Mouse (Mus musculus) embryonic facial prominence, embryonic 13.5 days (tissue): ENCODE data around the gene Olfr437. TPM values are rescaled to one million over a fixed set of nuclear protein-coding genes. Genes with fewer than 3 reads are reported as not detected.
"Not testable (repeated sequence)": the region's sequence is repeated elsewhere in the genome, so short reads cannot be mapped to it uniquely, and the experiment has no call there.

ENCODE experiments used
- ATAC-seq: fragments of 200-750 bp; cut with Nextera tagmentation; 2 replicates; pipeline ENCODE4 v1.8.0; 2017; ENCODE audit warnings: low read depth; ENCODE audit not compliant: insufficient number of reproducible peaks, insufficient read depth, low FRiP score, low TSS enrichment
- H3K27ac ChIP-seq: fragments of 300-500 bp; sonication (generic); 2 replicates; pipeline ENCODE4 v1.5.1; 2015; ENCODE audit warnings: moderate library complexity, mild to moderate bottlenecking, inconsistent platforms
- H3K27me3 ChIP-seq: fragments of 300-500 bp; sonication (generic); 2 replicates; pipeline ENCODE4 v1.6.1; 2015; ENCODE audit warnings: mild to moderate bottlenecking, inconsistent platforms
- H3K36me3 ChIP-seq: fragments of 300-500 bp; sonication (generic); 2 replicates; pipeline ENCODE4 v1.6.1; 2015; ENCODE audit warnings: mild to moderate bottlenecking, inconsistent platforms
- H3K4me1 ChIP-seq: fragments of 300-500 bp; sonication (generic); 2 replicates; pipeline ENCODE4 v1.6.1; 2015; ENCODE audit warnings: inconsistent platforms
- H3K4me2 ChIP-seq: fragments of 300-500 bp; sonication (generic); 2 replicates; pipeline ENCODE4 v1.6.1; 2015; ENCODE audit warnings: moderate library complexity, mild to moderate bottlenecking, inconsistent platforms
- H3K4me3 ChIP-seq: fragments of 300-500 bp; sonication (generic); 2 replicates; pipeline ENCODE4 v1.5.1; 2015; ENCODE audit warnings: mild to moderate bottlenecking, inconsistent platforms
- H3K9ac ChIP-seq: fragments of 300-500 bp; sonication (generic); 2 replicates; pipeline ENCODE4 v1.6.1; 2015; ENCODE audit warnings: mild to moderate bottlenecking, inconsistent platforms
- H3K9me3 ChIP-seq: fragments of 300-500 bp; sonication (generic); 2 replicates; pipeline ENCODE4 v1.6.1; 2016; ENCODE audit warnings: inconsistent platforms
- polyA plus RNA-seq: library from polyadenylated mRNA; unstranded; fragments of >200 nt; fragmentation: Nextera tagmentation; extraction: Ambion mirVana; gene quantifications from 2 replicates; pipeline ENCODE4 v1.2.1, GENCODE M21; 2015

Olfr437 gene
- polyA plus RNA-seq, 1 experiment from 2014 or later: not detected

GRCm38 (mm10) chr6:43212873-43213272 is 49.8 kb downstream of the Olfr437 start, which contains the start of gene Olfr434:
Olfr434 (plus strand) TSS chr6:43213021.
- not testable (repeated sequence) for H3K4me3 ChIP-seq, H3K4me1 ChIP-seq, H3K9ac ChIP-seq, H3K4me2 ChIP-seq, H3K27ac ChIP-seq, H3K27me3 ChIP-seq, H3K9me3 ChIP-seq, ATAC-seq, H3K36me3 ChIP-seq

Other genes starting within 250 kb of the Olfr437 start
- gene Olfr446, start 241.9 kb upstream of the Olfr437 start, polyA plus RNA-seq: not detected in 2 replicates
- gene Olfr444, start 214.2 kb upstream of the Olfr437 start, polyA plus RNA-seq: not detected in 2 replicates
- gene Olfr441, start 56.9 kb upstream of the Olfr437 start, polyA plus RNA-seq: not detected in 2 replicates
- not detected in 2 replicates for gene Olfr237-ps1, start 16.7 kb upstream of the Olfr437 start, polyA plus RNA-seq
- not detected in 2 replicates for gene Olfr13, start 8.9 kb downstream of the Olfr437 start, polyA plus RNA-seq
- 0.19 TPM in 1 of 2 replicates, not detected in the other for gene Olfr435, start 33.9 kb downstream of the Olfr437 start, polyA plus RNA-seq
- gene Olfr434, start 49.7 kb downstream of the Olfr437 start, polyA plus RNA-seq: 0.25 TPM in 1 of 2 replicates, not detected in the other
- gene Olfr47, start 68.2 kb downstream of the Olfr437 start, polyA plus RNA-seq: not detected in 2 replicates
- gene Arhgef5, start 102.3 kb downstream of the Olfr437 start, polyA plus RNA-seq: 10.2 and 12.2 TPM in 2 replicates
- 0.26 TPM in 1 of 2 replicates, not detected in the other for gene Nobox, start 146.3 kb downstream of the Olfr437 start, polyA plus RNA-seq